ENCODE assay signal across 31 mouse cellular contexts in genomic region chr16:93453056-93453455, GRCm38 (mm10).
"Had no signal": no experiment of that assay in that cellular context is flagged by ENCODE, and none has a peak within 500 bp of the region (broad histone marks: within the 10 kb centered on the region; RNA-seq: fewer than 3 reads in every experiment).

No protein-coding gene starts in this region.

- DNase-seq: left cerebral cortex, postnatal 4 days; liver; liver, embryonic 13.5 days; liver, postnatal 0 days; lung, adult 18-20 months; lung, adult 2 months; lung, embryonic 14.5 days; lung, postnatal 10 days; lung, postnatal 14 days; lung, postnatal 36 days; lung, postnatal 4 days; midbrain, embryonic 14.5 days had no signal

- H3K9ac ChIP-seq: limb, embryonic 12.5 days; limb, embryonic 13.5 days; limb, embryonic 15.5 days; liver, embryonic 12.5 days; liver, embryonic 13.5 days; liver, embryonic 14.5 days; liver, embryonic 15.5 days; liver, postnatal 0 days; lung, embryonic 14.5 days; lung, embryonic 15.5 days; midbrain, embryonic 12.5 days; midbrain, embryonic 13.5 days; midbrain, embryonic 15.5 days; neural tube, embryonic 12.5 days had no signal

- H3K27me3 ChIP-seq: liver, embryonic 13.5 days; lung, embryonic 15.5 days; midbrain, embryonic 15.5 days had no signal

- H3K9me3 ChIP-seq: limb, embryonic 10.5 days; limb, embryonic 12.5 days; limb, embryonic 13.5 days; limb, embryonic 15.5 days; liver, embryonic 12.5 days; liver, embryonic 13.5 days; liver, embryonic 15.5 days; lung, embryonic 15.5 days; megakaryocyte, embryonic 14.5 days; midbrain, embryonic 10.5 days; midbrain, embryonic 12.5 days; midbrain, embryonic 13.5 days; midbrain, embryonic 15.5 days; neural tube, embryonic 12.5 days had no signal

- H3K4me3 ChIP-seq: limb, embryonic 10.5 days; limb, embryonic 12.5 days; limb, embryonic 13.5 days; limb, embryonic 15.5 days; liver, embryonic 12.5 days; liver, embryonic 13.5 days; liver, embryonic 15.5 days; lung, embryonic 15.5 days; megakaryocyte, embryonic 14.5 days; midbrain, embryonic 10.5 days; midbrain, embryonic 12.5 days; midbrain, embryonic 13.5 days; midbrain, embryonic 15.5 days; myocyte; neural tube, embryonic 12.5 days had no signal

- H3K27ac ChIP-seq: limb, embryonic 10.5 days; limb, embryonic 12.5 days; limb, embryonic 13.5 days; limb, embryonic 15.5 days; liver, embryonic 12.5 days; liver, embryonic 13.5 days; liver, embryonic 14.5 days; liver, embryonic 15.5 days; lung, embryonic 15.5 days; macrophage; midbrain, embryonic 10.5 days; midbrain, embryonic 12.5 days; midbrain, embryonic 13.5 days; midbrain, embryonic 15.5 days; neural tube, embryonic 12.5 days had no signal

- ATAC-seq: liver, embryonic 12.5 days; liver, postnatal 0 days; lung, postnatal 0 days; midbrain, embryonic 13.5 days; midbrain, embryonic 15.5 days; midbrain, embryonic 16.5 days had no signal

- H3K4me2 ChIP-seq: limb, embryonic 12.5 days; limb, embryonic 13.5 days; limb, embryonic 15.5 days; liver, embryonic 11.5 days; liver, embryonic 12.5 days; liver, embryonic 13.5 days; liver, embryonic 15.5 days; lung, embryonic 14.5 days; lung, embryonic 15.5 days; midbrain, embryonic 12.5 days; midbrain, embryonic 13.5 days; midbrain, embryonic 15.5 days; neural tube, embryonic 12.5 days had no signal

- H3K4me1 ChIP-seq: midbrain, embryonic 13.5 days; midbrain, embryonic 15.5 days; neural tube, embryonic 12.5 days had no signal

- H3K36me3 ChIP-seq: limb, embryonic 10.5 days; limb, embryonic 12.5 days; limb, embryonic 13.5 days; limb, embryonic 15.5 days; liver, embryonic 12.5 days; liver, embryonic 13.5 days; liver, embryonic 15.5 days; lung, embryonic 15.5 days; midbrain, embryonic 10.5 days; midbrain, embryonic 12.5 days; midbrain, embryonic 13.5 days; midbrain, embryonic 15.5 days; neural tube, embryonic 12.5 days had no signal
